Mouse (Mus musculus): ENCODE results near the gene Bok. TPM values are rescaled to one million over a fixed set of nuclear protein-coding genes. Genes with fewer than 3 reads are reported as not detected.
A peak's percentile ranks its signal among the peaks of the same experiment; 100 is the strongest.

The Bok gene
- total and polyA plus RNA-seq, 3 experiments: 0.17 TPM; not detected in 2

DNA sequence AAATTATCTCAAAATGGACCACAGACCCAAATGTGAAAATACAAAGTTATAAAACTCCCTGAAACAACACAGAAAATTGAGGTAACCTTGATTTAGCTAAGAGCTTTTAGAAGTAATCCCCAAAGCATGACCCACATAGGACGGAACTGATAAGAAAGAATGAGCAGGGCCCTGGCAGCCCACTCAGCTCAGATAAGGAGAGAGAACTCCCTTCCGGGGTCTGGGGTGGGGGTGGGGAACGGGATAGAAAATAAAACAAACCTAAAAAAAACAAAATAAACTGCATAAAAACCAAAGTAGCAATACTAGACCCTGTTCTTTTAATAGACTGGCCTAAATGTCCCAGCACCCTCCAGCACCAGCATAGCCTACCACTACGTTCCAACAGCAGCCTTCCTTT lies 56.5 kb downstream of the Bok start:
- Histone ChIP-seq H3K9ac (ENCODE audit: control insufficient read depth, low read depth, low read length, poor library complexity, severe bottlenecking) (peak overlapping the region; percentile 16; the same call in 1 of the 2 replicates), H3K79me2 (ENCODE audit: control insufficient read depth, insufficient read depth, low read length, poor library complexity) (peaks cover 24% of the 10 kb centered on the region), H3K27me3 (ENCODE audit: control insufficient read depth in 1 of 2, insufficient read depth in 2 of 2, low read length in 2 of 2) (no peaks in the 10 kb centered on the region), H3K9me3 (replicated peaks; ENCODE audit: insufficient read depth, low read length) (no peaks in the 10 kb centered on the region), H3K36me3 (ENCODE audit: control insufficient read depth in 1 of 2, insufficient read depth in 2 of 2, low read length in 2 of 2) (peaks cover 0 to 20% of the 10 kb centered on the region in 2 experiments; a peak in 3 of 4 replicates), H3K4me1 (ENCODE audit: control insufficient read depth in 1 of 2, insufficient read depth in 2 of 2, low read length in 2 of 2) (peaks cover 15 to 16% of the 10 kb centered on the region in 2 experiments), H3K27ac (ENCODE audit: control insufficient read depth, low read depth, low read length) (peak overlapping the region; percentile 67), H3K4me3 (ENCODE audit: control insufficient read depth in 1 of 2, insufficient read depth in 1 of 2, low read depth in 2 of 2, low read length in 2 of 2) (peak overlapping the region in 1 of 2 experiments; percentile 18; a peak in 2 of 4 replicates)
- DNase-seq (ENCODE audit: low read depth, low spot score): peak; percentile 76
- TF ChIP-seq MEF2A (IDR thresholded peaks at IDR 0.05; ENCODE audit: extremely low read depth, insufficient replicate concordance, low read depth, low read length, poor library complexity, severe bottlenecking) (no peak), ZC3H11A (IDR thresholded peaks at IDR 0.05; ENCODE audit: low read depth, low read length) (no peak), CTCF (IDR thresholded peaks at IDR 0.05 in 2 of 3, conservative IDR thresholded peaks at IDR 0.05 in 1 of 3; ENCODE audit: control insufficient read depth in 1 of 3, insufficient read depth in 1 of 3, low read depth in 2 of 3, low read length in 3 of 3, poor library complexity in 1 of 3, severe bottlenecking in 1 of 3) (no peak), ZMIZ1 (IDR thresholded peaks at IDR 0.05; ENCODE audit: low read depth, low read length) (no peak), CHD2 (IDR thresholded peaks at IDR 0.05; ENCODE audit: low read length) (peak; percentile 80), USF1 (IDR thresholded peaks at IDR 0.05; ENCODE audit: low read depth, low read length) (no peak), E2F4 (IDR thresholded peaks at IDR 0.05; ENCODE audit: borderline replicate concordance, low read depth, low read length) (no peak), EP300 (IDR thresholded peaks at IDR 0.05; ENCODE audit: low read depth in 1 of 2, low read length in 2 of 2) (peak; percentile 89 to 95), CHD1 (IDR thresholded peaks at IDR 0.05; ENCODE audit: low read depth, low read length) (no peak), POLR2A (IDR thresholded peaks at IDR 0.05; ENCODE audit: control insufficient read depth in 1 of 2, insufficient read depth in 1 of 2, low read depth in 1 of 2, low read length in 2 of 2, poor library complexity in 1 of 2) (no peak), TBP (IDR thresholded peaks at IDR 0.05; ENCODE audit: low read depth, low read length) (no peak), SMC3 (IDR thresholded peaks at IDR 0.05; ENCODE audit: low read depth, low read length) (peak; percentile 18; the same call in 1 of the 2 replicates), TAL1 (IDR thresholded peaks at IDR 0.05; ENCODE audit: low read length) (peak; percentile 71), MAZ (IDR thresholded peaks at IDR 0.05; ENCODE audit: low read depth, low read length) (peak; percentile 45; the same call in 1 of the 2 replicates), BHLHE40 (IDR thresholded peaks at IDR 0.05; ENCODE audit: borderline replicate concordance, low read depth, low read length) (peak; percentile 86), KAT2A (conservative IDR thresholded peaks at IDR 0.05; ENCODE audit: low read depth, low read length) (no peak), GATA1 (IDR thresholded peaks at IDR 0.05; ENCODE audit: low read depth, low read length) (peak; percentile 97), ZKSCAN1 (IDR thresholded peaks at IDR 0.05; ENCODE audit: low read depth, low read length) (peak; percentile 54; the same call in 1 of the 2 replicates), POLR2AphosphoS5 (IDR thresholded peaks at IDR 0.05; ENCODE audit: borderline replicate concordance, low read depth, low read length) (no peak), MYC (IDR thresholded peaks at IDR 0.05; ENCODE audit: low read depth, low read length) (no peak), HCFC1 (IDR thresholded peaks at IDR 0.05; ENCODE audit: low read depth, low read length) (peak; percentile 46; the same call in 1 of the 2 replicates), SIN3A (IDR thresholded peaks at IDR 0.05; ENCODE audit: low read length) (peak; percentile 60; the same call in 1 of the 2 replicates), ETS1 (IDR thresholded peaks at IDR 0.05; ENCODE audit: low read depth, low read length) (peak; percentile 93), MAFK (IDR thresholded peaks at IDR 0.05; ENCODE audit: borderline replicate concordance, low read depth, low read length) (peak; percentile 51; the same call in 1 of the 2 replicates), NRF1 (IDR thresholded peaks at IDR 0.05; ENCODE audit: insufficient read depth, low read depth, low read length, poor library complexity, severe bottlenecking) (no peak), MYB (IDR thresholded peaks at IDR 0.05; ENCODE audit: low read depth, low read length) (no peak), USF2 (IDR thresholded peaks at IDR 0.05; ENCODE audit: borderline replicate concordance in 1 of 2, insufficient read depth in 1 of 2, low read depth in 1 of 2, low read length in 2 of 2) (no peak), RCOR1 (IDR thresholded peaks at IDR 0.05; ENCODE audit: low read depth, low read length) (peak; percentile 99), MAX (IDR thresholded peaks at IDR 0.05; ENCODE audit: low read length) (no peak), GABPA (IDR thresholded peaks at IDR 0.05; ENCODE audit: low read depth, low read length) (no peak), UBTF (IDR thresholded peaks at IDR 0.05; ENCODE audit: borderline replicate concordance, insufficient read depth, low read depth, low read length) (no peak), RAD21 (IDR thresholded peaks at IDR 0.05; ENCODE audit: low read depth, low read length) (no peak), POLR2AphosphoS2 (IDR thresholded peaks at IDR 0.05; ENCODE audit: low read length) (no peak), JUND (IDR thresholded peaks at IDR 0.05; ENCODE audit: low read depth, low read length) (no peak), ZNF384 (IDR thresholded peaks at IDR 0.05; ENCODE audit: low read depth, low read length) (peak; percentile 60), MXI1 (IDR thresholded peaks at IDR 0.05; ENCODE audit: low read depth, low read length) (no peak; the same call in 1 of the 2 replicates), NELFE (IDR thresholded peaks at IDR 0.05; ENCODE audit: low read depth, low read length) (no peak)

All from MEL (cell line).